Mouse (Mus musculus): ENCODE data around the gene 1700037H04Rik.

1700037H04Rik gene

DNA sequence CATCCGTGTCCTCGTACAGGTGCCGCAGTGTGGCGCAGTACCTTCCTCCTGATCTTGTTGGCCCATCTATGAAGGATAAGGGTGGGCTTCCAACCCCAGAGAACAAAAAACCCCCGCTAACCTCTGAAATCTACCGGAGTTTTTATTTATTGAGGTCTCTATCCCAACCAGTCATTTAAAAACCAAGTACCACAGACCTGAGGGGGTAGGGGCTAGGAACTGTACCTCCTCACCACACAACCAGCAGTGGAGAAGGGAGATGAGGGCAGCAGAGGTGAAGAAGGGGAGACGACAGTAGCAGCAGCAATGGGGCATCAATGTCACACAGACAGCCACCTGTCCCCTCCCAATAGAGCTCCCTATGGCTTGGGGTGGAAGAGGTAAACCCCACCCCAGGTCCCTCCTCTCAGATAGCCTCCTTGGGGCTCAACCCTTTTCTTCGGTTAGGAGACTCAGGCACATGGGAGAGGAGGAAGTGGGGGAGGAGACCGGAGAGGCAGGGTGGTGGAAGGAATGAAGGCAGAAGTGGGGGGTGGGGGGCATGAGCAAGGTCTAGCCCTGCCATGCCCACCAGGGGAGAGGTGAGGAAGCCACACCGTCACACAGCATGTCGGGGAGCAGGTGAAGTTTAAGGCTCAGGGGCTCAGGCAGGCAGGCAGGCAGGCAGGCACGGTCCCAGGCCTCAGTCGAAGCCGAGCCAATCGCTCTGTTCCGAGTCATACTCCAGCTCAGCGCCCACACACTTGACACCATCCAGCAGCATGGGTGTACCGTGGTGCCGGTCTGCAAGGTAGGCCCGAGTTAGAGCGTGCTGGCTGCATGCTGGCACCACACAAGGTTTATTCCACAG, 13.5 kb downstream of the 1700037H04Rik start:
- DNase-seq (ENCODE audit: low spot score): no peak

DNA sequence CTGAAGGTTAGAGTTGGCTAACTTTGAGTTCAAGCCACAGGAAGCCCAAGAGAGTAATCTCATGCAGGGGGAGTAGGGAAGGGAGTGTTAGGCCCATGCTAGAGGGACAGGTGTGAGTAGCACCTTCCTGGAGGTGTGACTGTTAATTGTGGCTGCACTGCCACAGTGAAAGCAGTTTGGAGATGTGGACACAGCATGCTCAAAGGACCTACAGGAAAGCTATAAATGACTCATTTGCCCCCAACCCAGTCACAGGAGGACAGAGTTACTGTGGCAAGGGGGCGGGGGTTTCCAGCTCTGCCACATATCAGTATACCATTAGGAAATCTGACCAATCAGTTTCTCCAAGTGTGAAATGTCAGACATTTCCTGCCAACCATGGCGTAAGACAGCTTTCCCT, 14.3 kb downstream of the 1700037H04Rik start:
- DNase-seq (ENCODE audit: low spot score): no peak

DNA sequence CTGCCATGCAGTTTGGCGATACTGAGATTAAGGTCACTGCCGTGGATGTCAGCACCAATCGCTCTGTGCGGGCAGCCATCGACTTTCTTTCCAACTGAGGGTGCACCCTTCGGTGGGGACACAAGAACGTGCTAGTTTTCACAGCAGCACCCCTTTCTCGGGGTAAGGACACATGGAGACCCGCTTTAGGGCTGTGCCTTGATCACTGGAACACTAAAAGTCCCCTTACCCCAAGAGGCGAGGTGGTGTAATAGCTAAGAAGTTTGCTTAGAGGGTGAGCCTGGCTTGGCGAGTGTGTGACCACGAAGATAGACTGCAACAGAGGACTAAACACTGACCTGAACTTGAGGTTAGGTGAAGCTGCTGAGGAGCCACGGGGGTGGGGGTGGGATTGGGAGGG, 14.8 kb downstream of the 1700037H04Rik start:
- DNase-seq (ENCODE audit: low spot score): no peak

DNA sequence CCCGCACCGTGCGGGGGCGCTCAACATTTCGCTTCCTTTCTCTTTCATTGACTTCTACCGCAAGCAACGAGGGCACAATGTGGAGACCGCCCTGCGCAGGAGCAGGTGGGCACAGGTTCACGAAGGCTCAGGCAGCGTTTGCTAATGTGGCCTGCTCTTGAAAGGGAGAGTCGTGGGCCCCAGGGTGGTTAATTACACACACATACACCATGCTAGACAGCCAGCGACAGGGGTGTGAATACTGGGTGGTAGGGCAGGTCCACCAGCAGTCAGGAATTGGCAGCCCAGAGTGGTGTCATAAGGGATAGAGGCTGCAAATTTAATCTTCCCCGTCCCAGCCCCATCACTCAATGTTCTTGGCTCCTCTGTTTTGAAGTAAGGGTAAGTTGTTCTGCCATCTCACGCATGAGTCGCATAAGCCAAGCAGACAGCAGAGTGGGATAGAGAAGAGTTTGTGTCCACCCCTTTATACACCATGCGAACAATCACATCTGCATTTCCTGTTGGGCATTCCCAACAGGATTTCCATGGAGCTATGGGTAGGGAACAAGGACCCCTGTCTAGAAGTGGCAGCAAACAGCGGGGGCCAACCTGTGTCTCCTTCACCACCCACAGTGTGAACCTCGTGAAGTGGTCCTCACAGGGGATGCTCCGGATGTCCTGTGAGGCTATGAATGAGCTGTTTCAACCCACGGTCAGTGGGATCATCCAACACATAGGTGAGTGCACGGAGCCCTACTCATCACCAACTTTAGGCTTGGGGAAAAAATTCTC, 16.7 kb downstream of the 1700037H04Rik start:
- DNase-seq (ENCODE audit: low spot score): no peak

DNA sequence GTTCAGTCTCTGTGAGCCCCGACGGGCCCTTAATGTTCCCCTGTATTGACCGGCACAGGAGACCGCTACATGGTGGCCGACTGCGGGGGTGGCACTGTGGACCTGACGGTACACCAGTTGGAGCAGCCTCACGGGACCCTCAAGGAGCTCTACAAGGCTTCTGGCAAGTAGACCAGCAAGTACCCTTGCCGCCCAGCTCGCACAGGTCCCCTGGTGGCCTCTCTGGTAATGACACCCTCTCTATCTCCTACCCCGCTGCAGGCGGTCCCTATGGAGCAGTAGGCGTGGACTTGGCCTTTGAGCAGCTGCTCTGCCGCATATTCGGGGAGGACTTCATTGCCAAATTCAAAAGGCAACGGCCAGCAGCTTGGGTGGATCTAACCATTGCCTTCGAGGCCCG, 17.3 kb downstream of the 1700037H04Rik start:
- DNase-seq (ENCODE audit: low spot score): peak; percentile 75

DNA sequence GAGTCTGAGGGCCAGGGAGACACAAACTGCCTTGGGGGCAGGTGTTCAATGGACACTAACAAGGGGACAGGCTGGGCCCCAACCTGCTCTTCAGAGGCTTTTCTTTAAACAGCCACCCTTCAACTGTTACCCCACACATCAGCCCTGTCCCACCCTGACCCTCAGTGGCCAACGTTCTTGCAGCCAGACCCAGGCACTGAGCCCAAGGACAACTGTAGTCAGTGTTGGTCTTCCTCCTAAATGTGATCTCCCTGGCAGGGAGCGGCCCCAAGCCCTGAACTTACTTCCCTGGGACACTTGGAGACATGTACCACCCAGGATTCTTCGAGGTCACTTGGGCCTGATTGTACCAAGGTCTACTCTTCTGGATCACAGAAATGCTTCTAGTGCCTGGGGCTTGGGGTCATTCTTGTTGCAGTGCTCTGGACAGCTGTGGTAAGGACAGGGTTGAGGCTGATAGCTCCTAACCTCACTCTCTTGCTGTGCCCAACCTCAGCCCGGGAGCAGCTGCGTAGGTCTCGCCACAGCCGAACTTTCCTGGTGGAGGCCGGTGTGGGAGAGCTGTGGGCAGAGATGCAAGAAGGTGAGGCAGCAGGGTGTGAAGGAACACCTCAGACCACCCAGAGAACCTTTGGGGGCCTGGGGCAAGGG, 18.4 kb downstream of the 1700037H04Rik start:
- no peak for DNase-seq (ENCODE audit: low spot score)

DNA sequence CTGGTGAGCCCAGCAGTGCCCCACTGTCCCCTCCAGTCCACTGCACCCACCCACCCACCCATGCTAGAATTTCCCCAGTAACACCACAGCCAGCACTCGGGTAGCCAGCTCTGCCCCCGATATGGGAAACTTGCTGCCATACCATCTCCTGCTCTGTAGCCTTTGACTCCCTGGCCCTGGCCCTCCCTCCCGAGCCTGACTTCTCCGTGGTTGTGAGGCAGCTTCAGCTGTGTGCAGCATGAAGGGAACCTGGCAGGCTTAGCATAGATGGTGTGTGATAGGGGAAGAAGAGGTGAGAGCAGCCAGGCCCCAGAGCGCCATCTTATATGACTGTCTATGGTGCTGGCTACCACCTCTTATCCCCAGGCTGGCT, 19.4 kb downstream of the 1700037H04Rik start:
- no peak for DNase-seq (ENCODE audit: low spot score)

DNA sequence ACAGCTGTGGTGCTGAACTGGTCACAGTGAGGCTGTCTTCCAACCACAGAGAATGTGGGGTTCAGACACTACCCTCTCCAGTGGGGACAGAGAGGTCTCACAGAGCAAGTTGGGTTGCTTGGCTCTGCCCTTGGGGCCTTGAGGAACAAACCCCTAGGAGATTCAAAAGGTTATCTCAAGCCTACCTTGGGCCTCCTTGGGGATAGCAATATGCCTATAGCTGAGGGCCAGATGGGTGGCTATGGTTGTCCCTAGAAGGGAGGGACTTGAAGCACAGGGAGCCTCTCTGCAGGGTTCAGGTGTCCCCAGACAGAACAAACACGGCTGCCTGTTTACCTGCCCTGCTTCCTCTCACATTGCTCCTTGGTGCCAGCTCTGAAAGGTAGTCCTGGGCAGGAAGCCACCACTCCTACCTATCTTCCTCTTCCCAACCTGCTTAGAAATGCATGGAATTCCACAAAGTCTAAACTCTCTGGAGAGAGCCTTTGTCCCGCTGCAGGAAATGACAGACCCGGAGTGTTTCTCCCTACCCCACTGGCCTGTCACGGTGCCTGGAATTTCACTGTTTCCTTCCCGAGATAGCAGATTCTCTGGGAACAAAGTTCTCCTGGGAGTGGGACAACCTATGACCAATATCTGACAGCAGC, 19.9 kb downstream of the 1700037H04Rik start:
- no peak for DNase-seq (ENCODE audit: low spot score)

DNA sequence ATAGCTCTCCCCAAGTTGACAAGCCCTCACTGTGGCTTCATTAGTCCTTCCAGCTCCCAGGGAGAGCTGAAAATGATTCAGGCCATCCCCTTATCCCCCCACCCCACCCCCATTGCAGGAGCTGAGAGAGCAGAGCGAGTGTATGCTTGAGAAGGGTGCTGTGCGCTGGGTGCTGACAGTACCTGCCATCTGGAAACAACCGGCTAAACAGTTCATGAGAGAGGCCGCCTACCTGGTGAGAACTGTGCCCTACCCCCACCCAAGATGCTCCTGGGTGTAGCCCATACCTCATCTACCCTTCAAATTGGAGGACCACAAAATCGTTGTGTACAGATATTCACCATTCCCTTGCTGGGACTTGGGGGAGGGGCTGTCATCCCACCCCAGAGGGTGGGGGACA, 20.6 kb downstream of the 1700037H04Rik start:
- DNase-seq (ENCODE audit: low spot score): no peak

DNA sequence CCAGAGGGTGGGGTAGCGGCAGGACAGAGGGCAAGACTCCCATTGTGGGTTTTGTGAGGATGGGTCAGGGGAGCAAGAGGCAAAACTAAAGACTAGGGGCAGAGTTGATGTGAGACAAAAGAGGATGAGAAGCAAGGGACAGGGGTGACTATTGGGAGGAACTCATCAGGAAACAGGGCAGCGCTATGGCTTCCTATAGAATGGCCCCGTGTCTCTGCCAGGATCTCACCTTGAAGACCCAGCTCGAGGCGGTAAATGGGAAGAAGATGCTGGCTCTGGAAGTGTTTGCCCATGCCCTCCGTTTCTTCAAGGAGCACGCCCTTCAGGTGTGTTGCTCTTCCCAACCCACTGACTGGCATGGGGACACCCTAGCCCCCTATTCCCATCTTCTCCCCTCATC, 21.1 kb downstream of the 1700037H04Rik start:
- no peak for DNase-seq (ENCODE audit: low spot score)

DNA sequence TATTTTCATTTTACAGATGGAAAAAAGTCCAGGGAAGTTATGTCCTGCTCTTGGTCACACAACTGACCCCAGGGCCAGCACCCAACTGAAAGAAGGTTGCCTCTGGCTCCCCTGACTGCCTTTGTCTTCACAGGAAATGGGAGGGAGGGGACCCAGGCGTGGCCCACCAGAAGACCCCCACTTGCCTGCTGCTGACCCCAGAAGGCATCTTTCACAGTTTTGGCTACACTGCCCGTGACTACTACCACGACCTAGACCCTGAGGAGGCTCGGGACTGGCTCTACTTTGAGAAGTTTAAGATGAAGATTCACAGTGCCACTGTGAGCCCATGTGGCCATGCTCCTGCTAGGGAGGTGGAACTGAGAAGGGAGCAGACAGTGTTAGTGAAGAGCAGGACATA, 21.6 kb downstream of the 1700037H04Rik start:
- no peak for DNase-seq (ENCODE audit: low spot score)

DNA sequence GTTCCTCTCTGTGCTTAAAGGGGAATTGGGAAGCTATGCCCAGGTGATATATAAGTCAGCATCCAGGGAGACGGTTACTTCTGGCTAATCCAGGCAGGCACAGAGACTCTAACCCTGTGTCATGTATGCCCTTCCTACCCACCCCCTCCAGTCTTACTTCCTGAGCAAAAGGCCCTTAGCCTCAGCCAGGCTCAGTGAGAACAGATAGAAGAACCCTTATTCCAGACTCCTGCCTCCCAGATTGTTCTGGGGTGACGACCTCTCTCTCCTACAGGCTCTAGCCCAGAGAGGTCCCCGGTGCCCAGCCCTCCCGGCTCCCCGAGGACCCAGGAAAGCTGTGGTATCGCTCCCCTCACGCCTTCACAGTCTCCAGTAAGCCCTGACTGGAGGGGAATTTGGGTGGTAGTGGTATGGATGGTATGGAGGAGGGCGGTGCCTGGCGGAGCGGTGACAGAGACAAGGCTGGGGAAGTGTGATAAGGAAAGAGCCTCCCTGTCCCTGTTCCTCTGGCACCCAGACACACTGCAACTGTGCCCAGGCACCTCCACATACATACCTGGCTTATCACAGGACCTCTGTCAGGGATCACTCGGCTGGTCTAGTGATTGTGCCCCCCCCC, 24.3 kb downstream of the 1700037H04Rik start:
- DNase-seq (ENCODE audit: low spot score): no peak

DNA sequence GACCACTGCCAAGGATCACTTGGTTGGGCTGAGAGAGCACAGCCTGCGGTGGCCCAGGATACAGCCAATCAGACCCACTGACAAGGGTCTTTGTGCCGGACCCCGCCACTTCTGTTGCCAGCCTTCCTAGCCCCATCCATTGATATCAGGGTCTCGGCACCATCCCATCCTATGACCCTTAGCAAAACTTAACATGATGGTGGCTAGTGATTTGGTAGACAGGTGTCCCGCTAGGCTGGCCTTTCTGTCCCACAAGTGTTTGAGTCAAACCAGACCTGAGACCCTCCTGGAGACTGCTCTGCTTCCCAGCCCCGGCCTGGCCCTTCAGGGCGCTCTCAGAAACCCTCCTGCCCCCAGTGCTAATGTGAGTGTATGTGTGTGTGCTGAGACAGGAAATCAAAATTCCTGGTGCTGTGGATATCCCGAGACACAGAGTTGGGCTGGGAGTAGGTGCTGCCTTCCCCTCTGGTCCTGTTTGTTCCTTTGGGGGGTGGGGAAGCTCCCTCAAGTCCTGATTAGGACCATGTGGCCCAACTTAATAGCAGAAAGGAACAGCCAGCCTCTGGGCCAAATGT, 25.0 kb downstream of the 1700037H04Rik start:
- DNase-seq (ENCODE audit: low spot score): no peak

DNA sequence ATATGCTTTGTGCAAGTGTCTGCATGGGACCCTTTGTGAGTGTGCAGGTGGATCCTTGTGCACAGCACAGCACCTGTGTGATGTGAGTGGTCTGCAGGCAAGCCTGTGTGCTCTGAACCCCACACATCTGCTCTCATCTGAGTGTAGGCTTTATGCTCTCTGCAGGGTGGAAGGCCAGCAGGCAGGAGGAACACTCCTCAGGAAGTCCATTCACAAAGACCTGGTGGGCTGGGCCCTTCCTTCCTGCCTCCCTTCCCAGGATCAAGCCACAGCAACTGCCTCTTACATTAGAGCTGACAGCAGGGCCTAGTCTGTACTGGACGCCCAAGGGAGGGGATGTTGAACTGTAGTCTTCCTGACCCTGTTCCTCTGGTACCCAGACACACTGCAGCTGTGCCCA, 25.5 kb downstream of the 1700037H04Rik start:
- DNase-seq (ENCODE audit: low spot score): no peak

DNA sequence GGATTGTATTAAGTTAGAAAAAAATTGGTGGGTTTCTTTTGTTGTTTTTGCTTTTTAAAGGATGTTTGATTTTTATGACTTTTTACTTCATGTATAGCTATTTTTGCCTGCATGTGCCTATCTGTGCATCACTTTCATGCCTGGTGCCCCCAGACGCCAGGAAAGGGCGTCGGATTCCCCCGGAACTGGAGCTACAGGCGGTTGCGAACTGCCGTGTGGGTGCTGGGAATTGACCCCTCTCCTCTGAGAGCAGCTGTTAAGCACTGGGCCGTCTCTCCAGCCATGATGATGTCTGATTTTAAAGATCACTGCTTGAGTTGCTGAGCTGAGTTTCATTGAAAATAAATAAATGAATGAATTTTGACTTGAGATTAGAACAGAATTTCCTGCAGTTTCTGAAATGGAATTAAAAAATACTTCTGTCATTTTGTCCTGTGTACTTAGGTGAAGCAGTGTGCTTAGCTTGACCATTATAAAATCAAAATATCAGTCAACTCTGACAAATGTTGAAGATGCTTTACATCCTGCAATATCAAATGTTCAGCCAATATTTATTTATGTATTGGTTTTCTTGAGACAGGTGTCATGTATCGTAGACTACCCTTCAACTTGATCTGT, 26.8 kb downstream of the 1700037H04Rik start, which contains the start of gene Gm11037:
TSS of gene Gm11037 (plus strand) at position 568 of the 618 bp plus-strand sequence.
- no peak for DNase-seq (ENCODE audit: low spot score)

DNA sequence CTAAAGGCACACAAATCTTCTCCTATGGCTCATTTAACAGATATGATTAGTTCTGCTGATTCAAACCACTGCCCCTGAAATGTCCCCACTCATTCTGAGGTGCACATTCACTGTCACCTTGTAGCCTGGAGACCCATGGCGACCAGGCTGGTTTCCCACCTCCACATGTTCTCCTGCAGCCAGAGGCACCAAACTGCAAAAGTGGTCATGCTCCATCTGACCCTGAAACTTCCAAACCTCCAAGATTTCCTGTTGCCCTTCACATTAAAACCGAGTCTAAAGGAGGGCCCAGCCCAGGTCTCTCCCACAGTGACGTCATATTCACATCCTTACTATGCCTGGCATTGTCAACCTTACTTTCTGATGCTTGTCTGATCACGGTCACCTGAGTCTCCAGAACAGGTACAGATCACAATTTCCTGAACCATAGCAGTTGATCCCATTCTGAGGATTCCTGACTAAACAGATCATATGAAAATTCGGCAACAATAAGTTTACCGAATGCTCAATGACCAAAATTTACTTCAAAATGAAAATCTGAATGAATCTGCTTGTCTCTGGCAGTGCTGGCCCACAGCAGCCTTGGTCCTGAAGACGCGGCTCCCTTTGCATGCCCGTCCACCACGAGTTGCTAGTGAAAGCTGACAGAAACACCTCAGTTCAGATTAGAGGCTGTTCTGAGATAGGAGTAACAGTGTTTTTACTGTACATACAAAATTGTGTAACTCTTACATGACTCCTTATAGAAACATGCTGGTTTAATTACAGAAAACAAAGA, 27.6 kb downstream of the 1700037H04Rik start:
- DNase-seq (ENCODE audit: low spot score): no peak

DNA sequence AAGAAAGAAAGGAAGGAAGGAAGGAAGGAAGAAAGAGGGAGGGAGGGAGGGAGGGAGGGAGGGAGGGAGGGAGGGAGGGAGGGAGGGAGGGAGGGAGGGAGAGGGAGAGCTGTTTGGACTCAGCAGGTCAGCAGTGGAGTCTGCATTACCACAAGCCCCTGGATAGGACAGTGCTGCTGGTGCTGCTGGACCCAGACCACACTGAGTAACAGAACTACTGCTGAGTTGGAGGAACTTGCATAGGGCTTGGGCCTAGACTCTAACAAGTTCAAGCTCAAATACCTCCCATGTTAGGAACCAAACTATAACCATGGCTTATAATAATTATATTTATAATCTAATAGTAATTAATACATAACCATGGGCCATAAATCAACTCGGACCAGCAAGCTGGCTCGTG, 29.0 kb downstream of the 1700037H04Rik start:
- DNase-seq (ENCODE audit: low spot score): no peak

DNA sequence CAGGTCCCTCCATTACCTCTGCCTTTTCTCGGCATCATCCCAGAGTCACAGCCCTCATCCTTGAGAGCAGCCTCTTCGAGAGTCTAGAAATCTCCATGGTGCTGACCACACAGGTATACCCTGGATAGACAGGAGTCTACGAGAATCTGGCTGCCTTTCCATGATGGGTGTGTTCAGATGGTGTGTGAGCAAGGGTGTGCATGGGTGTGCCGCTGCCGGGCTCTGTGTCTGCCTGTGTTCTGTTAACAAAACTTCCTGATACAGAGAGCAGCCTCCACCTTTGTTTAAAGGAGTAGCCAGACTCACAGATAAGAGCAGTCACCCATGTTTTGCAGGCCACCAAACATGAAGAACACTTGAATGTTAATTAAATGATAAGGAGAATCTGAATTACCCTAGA, 30.0 kb downstream of the 1700037H04Rik start:
- no peak for DNase-seq (ENCODE audit: low spot score)

DNA sequence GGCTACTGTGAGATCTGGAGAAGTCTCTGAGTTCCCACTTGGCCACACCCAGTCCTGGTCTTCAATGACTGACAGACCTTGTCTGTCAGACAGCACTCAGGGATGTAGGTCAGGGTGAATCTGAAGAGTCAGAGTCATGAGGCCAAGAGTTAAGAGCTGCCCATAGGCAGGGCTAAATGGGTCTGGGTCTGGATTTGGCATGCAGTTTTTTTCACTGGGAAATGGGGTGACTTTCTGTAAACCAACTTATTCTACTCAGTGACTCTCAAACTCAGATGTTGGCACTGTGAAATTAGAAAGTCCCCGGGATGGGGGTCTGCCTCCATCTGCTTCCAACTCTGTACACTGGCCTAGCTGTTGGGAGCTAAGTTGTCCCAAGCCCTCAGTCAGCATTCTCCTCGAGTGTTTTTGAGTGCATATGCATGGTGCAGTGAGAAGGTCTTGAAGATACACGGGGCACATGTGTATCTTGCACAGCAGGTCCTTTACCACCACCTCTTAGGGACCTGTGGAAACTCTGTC, 31.2 kb downstream of the 1700037H04Rik start:
- DNase-seq (ENCODE audit: low spot score): no peak

DNA sequence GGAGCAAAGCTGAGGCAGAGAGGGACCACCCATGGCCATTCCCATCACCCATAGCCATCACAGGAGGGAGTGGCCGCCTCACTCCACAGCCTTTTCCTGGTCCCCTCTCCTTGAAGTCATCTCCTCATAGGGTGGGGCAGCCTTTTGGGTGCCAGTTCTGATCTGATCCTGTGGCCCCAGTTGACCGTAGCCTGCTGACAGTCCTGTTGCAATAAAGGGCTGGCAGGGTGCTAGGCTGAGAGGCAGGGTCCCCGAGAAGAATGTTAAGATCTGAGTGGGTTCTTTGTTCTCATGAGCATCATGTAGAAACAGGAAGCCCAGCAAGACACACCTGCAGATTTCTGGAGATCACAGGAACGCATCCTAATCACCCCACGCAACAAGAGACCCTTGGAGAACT, 31.7 kb downstream of the 1700037H04Rik start:
- DNase-seq (ENCODE audit: low spot score): no peak

All from retina, embryonic 14.5 days (tissue).